Mouse (Mus musculus) heart, postnatal 14 days (tissue): ENCODE measurements around the gene Gab2. TPM values are rescaled to one million over a fixed set of nuclear protein-coding genes. Genes with fewer than 3 reads are reported as not detected.
A peak's percentile ranks its signal among the peaks of the same experiment; 100 is the strongest.

Experiments
- DNase-seq, 2 experiments: peaks; one replicate each; pipeline ENCODE4 v3.0.0; 2021 to 2022
- intact Hi-C: fragments of 180-260 bp; cut with DNase I; formaldehyde crosslinking; loops from one replicate; pipeline ENCODE4 v1.15.1; 2025
- total RNA-seq, 2 experiments: library from RNA; stranded (reverse); gene quantifications; 2 replicates each; pipeline ENCODE4 v1.2.3; 2021

Gab2 gene
- total RNA-seq, 2 experiments from 2014 or later = 16.9 to 20.9 TPM

DNA sequence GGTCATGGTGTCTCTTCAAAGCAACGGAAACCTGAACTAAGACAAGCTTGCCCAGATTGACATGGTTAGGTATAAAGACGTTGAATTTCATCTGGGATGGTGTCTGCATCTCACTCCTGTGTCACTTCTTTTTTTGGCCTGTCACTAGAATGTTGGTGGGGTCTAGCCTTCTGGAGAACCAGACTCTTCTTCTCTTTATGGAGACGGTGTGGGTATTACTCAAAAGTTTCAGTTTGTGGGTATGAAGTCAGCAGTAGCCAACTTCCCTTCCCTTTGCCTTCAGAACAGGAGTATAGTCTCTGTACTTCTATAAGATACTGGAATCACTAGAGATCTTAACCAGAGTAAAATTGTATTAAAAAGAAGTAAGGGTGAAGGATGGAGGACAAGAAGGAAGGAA is 26.7 kb downstream of the Gab2 start:
- intact Hi-C loops = no loop called here
- DNase-seq = no peak

DNA sequence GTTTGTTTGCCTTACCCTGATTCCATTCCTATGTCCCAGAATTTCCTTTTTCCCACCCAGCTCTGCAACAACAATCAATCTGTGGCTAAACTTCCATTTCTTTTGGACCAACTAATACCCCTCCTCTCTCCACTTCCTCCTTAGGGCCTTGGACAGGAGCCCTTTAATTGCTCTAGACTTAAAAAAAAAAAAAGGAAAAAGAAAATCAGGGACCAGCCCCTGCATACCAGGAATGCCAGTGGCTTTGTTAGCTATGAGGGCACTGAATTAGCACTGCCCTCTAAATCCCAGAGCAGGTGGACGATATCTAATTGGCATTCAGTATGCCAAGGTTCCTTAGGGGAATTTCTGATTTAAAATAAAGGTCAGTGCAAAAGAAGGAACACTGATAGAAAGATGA is 47.6 kb downstream of the Gab2 start:
- intact Hi-C loops = no loop called here

DNA sequence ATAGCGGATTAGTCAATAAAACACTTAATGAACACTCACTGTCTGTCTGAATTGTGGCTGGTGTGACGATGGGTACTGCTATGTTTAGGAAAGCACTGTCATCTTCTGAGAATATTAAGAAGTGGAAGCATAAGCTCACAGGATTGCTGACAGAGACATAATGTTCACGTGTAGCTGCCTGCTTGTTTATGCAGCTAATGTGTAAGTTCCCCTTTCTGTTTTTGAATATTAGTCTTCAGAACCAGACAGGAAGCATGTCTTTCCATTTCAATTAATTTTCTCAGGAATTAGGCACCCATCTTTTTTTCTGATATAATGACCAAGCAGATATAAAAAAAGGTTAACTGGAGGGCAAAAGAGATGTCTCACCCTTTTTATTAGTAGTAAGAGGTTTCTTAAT is 55.1 kb downstream of the Gab2 start:
- intact Hi-C loops = no loop called here
- no peak for DNase-seq

More for the DNA sequence above, 47.6 kb downstream of the Gab2 start:
- DNase-seq = no peak

DNA sequence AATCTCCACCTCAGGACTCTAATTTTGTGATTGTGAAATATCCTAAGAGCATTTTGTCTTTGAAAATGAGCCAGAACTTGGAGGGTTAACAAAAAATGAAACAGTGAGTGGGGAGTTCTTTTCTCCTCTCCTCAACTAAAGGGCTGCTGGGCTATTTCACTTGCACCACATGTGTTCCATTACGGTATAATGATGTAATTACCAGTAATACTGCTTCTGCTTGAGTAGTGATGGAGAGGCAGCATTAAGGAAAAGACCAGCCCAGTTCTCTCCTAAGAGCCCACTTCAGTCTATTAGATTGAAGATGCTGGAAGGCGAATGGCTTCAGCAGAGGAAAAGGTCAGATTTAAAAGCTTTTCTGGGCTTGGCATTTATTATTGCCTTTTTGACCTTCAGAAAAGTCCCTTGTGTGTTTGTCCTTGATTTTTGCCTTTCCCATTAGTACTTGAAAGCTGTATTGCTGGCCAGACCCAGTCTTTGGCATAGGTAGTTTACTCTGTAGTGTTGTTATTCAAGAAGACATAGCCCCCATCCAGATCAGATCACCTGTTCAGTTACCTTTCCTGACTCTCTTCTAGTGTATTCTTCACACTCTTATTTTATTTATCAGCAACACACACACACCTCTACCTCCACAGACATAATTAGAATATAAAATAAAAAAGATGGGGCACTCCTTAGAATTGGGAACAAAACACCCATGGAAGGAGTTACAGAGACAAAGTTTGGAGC is 69.9 kb downstream of the Gab2 start:
- intact Hi-C loops = no loop called here

DNA sequence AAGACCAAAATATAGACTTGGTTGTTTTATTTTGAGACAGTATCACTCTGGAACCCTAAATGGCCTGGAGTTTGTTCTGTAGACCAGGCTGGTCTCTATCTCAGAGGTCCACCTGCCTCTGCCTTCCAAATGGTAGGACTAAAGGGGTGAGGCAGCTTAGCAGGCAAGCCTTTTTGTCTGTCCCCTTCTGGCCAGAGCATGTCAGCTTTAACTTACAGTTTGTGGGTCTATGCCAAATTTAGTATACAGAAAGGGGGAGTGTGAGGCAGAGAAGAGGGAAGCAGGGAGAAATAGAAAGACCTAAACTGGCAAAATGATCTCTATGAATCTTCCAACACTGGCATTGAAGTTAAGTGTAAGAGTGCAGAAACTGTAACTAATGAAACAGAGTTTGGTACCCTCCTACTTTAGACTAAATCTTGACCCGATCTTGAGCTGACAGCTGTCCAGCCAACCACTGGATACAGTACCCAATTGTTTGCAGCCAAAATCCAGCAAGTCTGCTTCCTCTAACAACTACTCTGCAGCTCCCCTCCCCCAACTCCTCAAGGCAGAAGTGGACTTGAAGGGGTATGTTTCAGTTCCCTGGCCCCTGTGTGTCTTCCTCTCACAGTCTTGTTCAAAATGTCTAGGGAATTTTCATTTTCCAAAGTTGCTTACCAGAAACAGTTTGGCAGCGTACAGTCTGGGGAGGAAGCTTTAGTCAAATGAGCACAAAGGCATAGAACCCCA is 73.5 kb downstream of the Gab2 start:
- intact Hi-C loops = no loop called here
- DNase-seq = peak; percentile 33 to 36

More for the DNA sequence above, 69.9 kb downstream of the Gab2 start:
- DNase-seq = no peak

DNA sequence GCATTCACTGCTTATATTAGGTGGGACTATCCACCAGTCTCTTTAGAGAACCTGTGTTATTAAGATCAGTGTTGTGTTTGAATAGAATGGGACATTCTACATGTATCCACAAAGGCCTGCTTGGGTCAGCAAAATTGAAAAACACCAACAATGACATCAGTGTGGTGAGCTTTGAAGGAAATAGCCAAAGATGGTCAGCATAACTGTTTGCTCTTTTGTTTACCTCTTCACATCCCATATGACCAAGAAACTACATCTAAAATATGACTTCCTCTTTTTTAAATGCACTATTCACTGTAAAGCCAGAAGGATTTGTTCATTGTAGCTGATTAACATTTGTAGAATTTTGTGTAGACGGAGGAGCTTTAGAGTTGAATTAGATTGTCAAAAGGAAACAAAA is 82.9 kb downstream of the Gab2 start:
- no peak for DNase-seq
- intact Hi-C loops = no loop called here

DNA sequence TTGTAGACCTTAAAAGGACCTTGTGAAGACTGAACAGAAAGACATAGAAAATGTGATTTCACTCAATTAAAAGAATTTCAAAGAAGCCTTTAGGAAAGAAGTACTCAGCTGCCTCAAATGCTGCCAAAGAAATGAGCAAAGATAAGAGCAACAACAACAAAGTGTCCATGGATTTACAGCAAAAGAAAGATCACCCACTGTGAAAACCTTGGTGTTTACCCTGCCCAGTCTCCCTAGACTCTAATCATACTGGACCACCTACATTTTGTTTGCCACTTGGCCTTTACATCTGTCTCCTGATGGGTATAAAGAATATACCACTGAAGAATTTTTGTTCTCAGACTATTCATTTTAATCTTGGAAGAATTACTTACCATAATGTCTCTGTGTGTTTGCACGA is 89.7 kb downstream of the Gab2 start:
- intact Hi-C loops = no loop called here
- no peak for DNase-seq

DNA sequence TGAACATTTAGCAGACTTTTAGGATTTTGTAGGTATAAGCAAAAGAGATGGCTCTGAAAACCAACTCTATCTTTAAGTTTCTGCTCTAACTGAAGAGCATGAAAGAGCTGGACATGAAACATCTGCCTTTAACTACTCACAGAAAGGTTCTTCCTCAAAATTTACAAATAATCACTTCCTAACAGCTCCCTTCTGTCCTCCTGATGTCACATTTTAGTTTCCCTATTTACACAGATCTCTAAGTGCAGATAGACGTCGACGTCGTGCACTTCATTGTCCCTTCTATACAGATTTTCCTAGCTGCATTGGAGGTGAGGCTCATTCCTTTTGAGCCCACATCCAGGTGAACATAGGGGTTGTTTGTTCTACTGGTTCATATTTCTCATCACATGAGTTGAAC is 90.3 kb downstream of the Gab2 start:
- intact Hi-C loops = no loop called here

DNA sequence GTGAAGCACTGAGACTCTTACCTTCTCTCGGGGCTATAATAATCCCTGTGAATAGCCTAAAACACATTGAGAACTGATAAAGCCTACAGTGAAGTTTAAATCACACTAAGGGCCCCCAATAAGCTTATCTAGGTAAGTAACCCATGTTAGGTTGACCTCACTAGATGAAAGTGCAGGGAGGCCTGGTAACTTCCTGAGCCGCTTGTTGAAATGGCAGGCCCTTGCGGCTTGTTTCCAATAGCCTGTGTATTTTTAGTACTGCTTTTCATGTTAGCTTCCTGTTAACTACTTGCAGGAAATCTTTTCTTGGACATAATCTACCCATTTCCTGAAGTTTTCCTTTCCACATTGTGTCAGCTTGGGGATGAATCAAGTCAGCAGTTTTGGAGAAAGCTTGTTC is 90.7 kb downstream of the Gab2 start:
- peak; percentile 34 to 38 for DNase-seq

More for the DNA sequence above, 90.3 kb downstream of the Gab2 start:
- no peak for DNase-seq

DNA sequence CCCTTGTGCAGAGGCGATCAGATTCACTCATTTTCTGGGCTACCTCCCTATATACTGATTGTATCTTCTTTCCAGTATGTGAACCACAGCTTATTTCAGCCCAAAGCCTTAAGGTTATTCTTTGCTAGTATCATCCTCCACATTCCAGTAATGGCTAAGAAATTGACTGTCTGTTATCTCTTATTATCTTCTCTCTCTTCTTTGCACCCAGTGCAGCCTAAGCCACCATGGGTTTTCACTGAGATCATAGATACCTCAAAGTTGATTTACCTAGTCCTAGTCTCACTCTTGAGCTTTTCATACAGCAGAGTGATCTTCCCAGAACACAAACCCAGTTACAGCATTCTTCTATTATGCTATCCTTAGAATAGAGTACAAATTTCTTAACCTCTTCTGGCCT is 100.5 kb downstream of the Gab2 start:
- intact Hi-C loops = no loop called here
- no peak for DNase-seq

More for the DNA sequence above, 90.7 kb downstream of the Gab2 start:
- intact Hi-C loops = no loop called here

DNA sequence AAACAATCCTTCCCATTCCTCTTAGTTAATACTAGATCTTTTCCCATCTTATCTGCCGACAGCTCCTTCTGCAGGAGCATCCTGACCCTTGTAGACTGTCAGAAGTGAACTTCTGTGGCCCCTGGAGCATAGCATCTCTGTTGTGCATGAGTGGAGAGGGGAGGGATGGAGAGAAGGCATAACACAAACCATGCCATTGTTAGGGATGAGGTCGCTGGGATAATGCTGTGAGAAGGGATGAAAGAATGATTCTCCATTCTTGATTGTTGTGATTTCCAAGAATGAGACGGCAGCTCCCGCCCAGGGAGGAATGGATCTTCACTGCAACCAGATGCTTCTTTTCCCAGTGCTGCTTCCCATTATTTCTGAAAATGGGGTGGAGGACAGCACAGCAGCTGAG is 102.0 kb downstream of the Gab2 start:
- intact Hi-C loops = no loop called here
- DNase-seq = no peak

DNA sequence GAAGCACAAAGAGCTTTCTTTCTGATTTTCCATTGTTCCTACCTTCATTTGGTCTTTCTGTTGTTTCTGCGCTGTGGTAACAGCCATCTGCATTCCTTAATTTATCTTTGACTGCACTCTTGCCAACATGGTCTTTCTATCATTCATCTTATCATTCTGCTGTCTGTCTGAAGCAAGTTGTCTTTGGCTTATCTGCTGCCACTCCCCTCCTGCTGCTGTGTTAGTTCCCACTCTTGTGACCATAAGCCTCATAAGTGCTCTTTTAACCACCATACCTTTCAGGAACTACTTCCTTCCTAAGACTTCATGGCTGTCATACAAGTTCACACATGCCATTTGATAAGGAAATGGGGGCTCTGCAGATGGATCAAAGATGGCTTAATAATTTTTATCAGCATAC is 102.6 kb downstream of the Gab2 start:
- intact Hi-C loops = no loop called here
- DNase-seq = no peak

DNA sequence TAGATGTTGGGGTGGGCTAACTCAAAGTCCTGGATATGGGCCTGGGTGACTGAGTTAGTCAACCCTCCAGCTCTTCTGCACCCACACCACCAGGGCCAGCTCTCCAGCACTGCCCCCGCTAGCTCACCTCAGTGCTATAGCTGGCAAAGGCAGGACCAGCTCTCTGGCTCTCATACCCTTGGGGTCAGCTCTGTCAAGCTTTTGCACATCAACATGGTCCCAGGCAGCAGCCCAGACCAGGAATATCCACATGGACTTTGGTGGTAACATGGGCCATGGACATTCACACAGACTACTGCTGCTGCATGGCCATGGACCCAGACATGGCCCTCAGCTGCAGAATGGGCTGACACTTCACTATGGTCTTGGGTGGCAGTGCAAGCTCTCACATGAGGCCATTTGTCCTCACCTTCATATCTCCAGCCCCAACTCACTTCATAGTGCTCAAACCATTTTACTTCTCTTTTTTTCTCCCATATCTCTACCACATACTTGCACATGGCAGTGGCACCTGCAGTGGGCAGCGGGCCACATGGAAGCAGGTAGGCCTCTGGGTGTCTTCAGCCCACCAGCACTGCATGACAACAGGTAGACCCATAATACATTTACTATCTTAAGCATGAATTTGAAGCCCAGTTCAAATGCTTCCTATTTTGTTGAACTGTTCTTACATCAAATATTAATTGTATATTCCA is 106.1 kb downstream of the Gab2 start:
- DNase-seq = no peak
- intact Hi-C loops = no loop called here

DNA sequence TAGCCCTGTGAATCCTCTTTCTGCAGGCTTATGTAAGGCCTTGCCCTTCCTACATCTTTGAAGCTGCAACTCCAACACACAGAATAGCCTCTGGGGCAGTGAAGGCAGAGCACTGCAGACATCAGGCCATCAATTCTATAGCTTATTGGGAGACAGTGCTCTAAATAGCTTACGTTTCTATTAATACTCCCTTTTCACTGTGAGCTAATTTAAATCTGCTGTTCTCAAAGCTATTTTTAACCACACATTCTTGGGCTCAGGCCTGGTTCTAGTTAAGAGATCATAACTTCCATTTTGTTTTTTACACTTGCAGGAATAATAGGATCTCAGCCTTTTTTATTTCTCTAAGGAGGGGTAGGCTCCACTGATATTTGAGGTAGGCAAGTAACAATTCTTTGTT is 107.7 kb downstream of the Gab2 start:
- no peak for DNase-seq
- intact Hi-C loops = no loop called here

DNA sequence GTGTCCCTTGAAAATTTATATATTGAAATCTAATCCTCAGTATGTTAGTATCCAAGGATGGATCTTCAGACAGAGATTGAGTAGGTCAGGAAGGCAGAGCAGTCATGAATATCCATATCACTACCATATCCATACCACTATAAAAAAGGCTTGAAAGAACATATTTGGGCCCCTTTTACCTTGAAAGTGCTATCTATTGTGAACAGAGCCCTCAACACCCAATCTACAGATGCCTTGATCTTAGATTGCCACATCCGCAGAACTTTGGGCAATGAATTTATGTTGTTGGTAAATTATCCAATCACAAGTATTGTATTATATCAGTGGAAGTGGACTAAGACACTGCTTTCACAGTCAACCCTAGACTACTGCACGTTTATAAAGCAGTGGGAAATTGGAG is 122.5 kb downstream of the Gab2 start:
- intact Hi-C loops = no loop called here

DNA sequence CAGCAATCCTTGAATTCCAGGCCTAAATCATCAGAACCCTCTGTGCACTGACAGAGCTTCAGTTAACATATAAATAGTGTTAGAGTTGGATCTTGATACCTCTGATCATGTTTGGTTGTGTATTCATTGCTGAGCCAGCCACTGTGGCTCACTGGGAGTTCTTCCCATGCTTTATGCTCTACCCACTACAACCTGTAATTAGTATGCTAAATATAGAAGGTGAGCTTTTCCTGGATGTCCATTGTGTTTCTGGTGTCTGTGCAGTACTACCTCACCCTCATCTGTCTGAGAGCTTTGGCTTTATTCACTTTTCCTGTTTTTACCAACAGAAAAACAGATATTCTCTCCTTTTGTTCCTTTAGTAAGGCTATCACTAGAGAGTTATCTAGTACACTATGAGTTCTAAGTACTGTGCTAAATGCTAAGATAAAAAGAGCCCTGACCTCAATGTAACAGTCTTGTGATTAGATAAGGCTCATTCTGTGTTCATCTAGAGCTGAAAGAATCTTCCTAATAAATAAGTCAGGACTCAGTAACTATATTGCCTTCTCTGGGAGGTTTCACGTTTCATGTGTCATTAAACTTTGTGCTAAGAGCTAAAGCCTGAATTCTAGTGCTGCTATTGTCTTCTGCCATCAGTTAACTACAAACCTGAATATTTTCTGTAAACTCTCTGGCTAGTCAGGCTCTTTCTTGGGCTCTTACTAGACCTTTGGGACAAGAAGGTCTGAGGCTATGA is 127.6 kb downstream of the Gab2 start:
- intact Hi-C loops = no loop called here
- DNase-seq = no peak

More for the DNA sequence above, 122.5 kb downstream of the Gab2 start:
- no peak for DNase-seq

DNA sequence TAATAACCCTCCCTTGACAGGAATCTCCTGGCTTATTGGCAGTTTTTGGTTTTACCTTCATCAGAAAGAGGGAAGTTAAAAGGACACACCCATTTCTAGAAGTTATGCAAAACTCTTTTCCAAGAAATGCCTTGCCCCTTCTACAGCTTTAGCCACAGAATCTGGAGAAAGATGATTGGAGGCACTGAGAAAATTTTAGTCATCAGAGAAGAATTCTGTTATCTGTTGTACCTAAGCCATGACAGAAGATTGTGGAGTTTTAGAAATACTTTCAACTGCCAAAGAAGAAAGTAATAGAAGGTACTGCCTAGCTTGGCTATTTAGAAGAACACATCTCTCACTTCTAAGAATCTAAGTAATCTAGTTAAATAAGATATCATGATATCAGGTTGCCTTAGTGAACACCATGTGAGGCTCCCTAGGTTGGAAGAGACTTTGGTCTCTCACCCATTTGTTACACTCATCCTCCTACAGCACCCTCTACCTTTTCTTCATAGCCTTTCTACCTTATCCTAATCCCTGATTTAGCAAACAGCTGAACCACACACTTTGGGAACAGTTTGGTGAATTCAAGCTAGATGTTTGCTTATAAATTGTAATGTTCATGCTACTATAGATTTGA is 128.8 kb downstream of the Gab2 start:
- intact Hi-C loops = no loop called here
- DNase-seq = no peak

DNA sequence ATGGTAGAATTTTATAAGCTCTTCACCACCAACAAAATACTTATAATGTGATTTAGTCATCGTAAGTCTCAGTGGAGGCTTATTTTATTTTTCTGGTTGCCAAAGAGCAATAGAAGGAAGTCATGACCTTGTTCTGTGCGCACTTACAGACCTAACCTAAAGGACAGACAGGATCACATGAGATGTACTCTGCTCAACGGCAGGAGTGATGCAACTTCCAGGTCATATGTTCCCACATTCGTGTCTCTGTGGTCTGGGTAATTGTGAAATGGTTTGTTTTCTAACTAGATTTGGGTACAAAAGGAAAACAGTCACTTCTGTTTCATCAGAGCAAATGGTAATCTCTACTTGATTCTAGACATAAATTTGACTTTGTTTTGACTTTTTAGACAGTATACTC is 129.7 kb downstream of the Gab2 start:
- DNase-seq = peak in 1 of 2 experiments; percentile 12
- intact Hi-C loops = no loop called here

DNA sequence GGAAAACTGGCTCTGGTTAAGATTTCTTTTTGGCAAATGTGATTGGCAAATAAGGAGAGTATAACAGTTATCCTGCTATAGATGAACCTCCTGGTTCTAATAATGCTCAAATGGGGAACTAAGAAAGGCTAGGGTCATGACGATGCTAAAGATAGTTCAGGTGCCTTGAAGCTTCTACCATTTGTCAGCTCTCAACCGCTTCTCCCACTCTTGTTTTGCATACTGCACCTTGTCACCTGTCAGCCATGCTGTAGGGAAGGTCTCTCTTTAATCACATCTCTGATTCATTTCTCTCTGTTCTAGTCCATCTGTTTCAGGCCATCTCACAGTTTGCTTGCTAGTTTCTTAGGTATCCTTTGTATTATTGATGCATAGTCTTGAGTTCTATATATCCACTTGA is 142.4 kb downstream of the Gab2 start:
- intact Hi-C loops = no loop called here
- DNase-seq = no peak

DNA sequence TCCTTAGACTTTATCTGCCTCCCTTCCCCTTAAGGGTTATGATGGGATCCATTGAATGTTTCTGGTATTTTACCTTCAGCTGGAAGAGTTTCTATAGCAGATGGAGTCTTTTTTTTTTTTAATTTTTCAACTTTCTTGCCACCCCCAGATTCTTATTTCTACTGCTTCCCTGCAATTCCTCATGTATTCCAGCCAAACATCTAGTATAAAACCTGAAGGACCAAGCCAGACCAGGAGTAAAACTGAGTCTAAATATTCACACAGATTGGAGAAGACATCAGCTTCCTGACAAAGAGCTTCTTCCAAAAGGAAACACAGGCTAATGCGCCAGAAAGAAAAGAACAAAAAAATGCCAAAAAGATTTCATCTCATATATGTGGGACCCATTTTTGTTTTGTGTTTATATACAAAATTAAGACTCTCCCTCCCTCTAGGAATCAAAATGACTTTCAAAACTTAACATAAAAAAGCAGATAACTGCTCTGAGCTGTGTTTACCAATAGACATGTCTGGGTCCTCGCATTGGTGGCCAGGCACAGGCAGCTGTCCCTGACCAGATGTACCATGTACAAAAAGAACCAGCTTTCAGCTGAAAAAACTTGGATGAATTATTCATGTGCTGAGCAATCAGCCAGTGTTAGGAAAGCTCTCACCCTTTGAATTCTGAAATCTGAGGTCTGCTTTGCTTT is 164.0 kb downstream of the Gab2 start:
- intact Hi-C loops = no loop called here
- peak in 1 of 2 experiments; percentile 23 for DNase-seq
